Mouse (Mus musculus): ENCODE data around the gene Vangl1. TPM values are rescaled to one million over a fixed set of nuclear protein-coding genes. Genes with fewer than 3 reads are reported as not detected.
"Not testable (repeated sequence)": the region's sequence is repeated elsewhere in the genome, so short reads cannot be mapped to it uniquely, and the experiment has no call there.

The Vangl1 gene
- polyA plus RNA-seq, 1 experiment from 2014 or later: 26.5 TPM

DNA sequence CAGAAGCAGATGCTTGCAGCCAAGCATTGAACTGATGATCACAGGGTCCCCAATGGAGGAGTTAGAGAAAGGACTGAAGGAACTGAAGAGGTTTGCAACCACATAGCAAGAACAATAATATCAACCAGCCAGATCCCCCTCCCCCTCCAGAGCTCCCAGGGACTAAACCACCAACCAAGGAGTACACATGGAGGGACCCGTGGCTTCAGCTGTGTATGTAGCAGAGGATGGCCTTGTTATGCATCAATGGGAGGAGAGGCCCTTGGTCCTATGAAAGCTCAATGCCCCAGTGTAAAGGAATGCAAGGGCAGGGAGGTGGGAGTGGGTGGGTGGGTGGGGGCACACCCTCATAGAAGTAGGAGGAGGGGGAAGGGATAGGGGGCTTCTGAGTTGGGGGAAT lies 40.6 kb downstream of the Vangl1 start:
- 79% methylated on average over 1 of the region's 1 CpGs for WGBS
- Histone ChIP-seq H3K36me3 (peaks cover 65% of the 10 kb centered on the region), H3K27ac (peak overlapping the region; percentile 85; the same call in 1 of the 2 replicates), H3K4me1 (peaks cover 48% of the 10 kb centered on the region)
- not testable (repeated sequence) for H3K9me3 ChIP-seq; H3K4me3 ChIP-seq; H3K27me3 ChIP-seq (ENCODE audit: insufficient read depth, poor library complexity, severe bottlenecking); DNase-seq (ENCODE audit: low spot score)

DNA sequence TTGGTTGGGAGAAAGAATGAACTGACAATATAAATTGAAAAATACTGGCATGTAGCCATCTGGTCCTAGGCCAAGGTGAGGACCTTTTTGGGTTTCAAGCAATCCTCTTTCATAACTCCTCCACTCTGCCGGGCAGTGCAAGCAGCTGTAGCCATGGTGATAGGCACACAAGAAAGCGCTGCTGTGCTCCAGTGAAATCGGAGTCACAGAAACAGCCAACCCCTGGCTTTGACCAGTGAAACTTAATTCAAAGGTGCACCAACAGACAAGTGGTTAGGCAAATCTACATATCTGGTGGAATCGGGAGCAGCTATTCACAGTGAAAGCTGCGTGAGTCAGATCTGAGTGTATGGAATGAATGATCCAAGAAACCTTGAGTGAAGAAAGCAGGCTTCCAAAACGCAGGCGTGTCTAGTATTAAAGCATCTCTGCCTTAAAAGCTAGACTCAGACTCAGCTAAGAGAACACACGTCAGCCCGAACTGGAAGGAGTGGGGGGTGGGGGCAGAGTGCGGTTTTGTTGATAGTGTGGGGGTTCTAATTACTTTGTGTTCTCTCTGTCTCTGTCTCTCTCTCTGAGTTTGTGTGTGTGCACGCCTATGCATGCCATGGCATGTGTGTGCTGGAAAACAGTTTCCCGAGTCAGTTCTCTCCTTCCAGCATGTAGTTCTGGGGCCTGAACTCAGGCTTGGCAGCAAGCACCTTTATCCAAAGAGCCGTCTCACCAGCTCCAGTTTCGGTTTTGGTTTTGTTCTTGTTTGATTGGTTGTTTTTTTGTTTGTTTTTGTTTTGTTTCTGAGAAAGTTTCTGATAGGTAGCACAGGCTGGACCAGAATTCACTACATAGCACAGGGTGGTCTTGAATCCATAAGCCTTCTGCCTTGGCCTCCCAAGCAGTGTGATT lies 44.8 kb downstream of the Vangl1 start:
- Histone ChIP-seq H3K4me1 (peaks cover 11% of the 10 kb centered on the region), H3K27ac (no peak overlapping the region), H3K9me3 (no peaks in the 10 kb centered on the region), H3K36me3 (peaks cover 82% of the 10 kb centered on the region), H3K4me3 (no peak overlapping the region), H3K27me3 (ENCODE audit: insufficient read depth, poor library complexity, severe bottlenecking) (no peaks in the 10 kb centered on the region)
- WGBS: 76% methylated on average over 14 of the region's 14 CpGs
- DNase-seq (ENCODE audit: low spot score): peak; percentile 70

DNA sequence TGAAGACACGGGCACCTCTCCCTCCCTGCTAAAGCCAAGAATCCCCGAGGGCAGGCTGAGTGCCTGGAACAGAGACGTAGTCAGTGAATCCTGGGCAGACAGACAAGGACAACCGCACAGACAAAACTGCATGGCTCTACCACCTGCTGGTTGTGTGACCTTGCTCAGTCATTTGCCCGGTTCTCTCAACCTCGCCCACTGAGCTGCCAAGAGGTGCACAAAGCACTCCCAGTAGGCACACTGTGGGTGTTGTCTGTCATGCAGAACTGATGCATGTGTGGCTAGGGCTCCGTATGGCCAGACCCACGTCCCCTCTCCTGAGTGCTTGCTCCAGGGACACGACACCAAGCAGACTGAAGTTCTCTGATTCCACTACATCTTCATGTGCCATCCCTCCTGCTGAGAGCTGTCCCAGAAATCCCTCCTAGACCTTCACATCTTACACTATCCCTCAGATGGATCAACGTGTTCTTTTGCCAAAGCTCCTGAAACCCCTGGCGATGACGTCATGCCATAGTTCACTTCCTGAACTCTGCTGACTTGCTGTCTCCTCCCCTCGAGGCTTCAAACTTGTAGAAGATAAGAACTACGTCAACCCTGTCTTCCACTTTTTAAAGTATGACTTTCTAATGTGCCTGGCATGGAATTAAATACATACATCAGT lies 45.6 kb downstream of the Vangl1 start:
- peak; percentile 76 for DNase-seq (ENCODE audit: low spot score)
- peaks cover 80% of the 10 kb centered on the region for H3K36me3 ChIP-seq
- peaks cover 10% of the 10 kb centered on the region for H3K4me1 ChIP-seq
- H3K9me3 ChIP-seq: no peaks in the 10 kb centered on the region
- no peaks in the 10 kb centered on the region for H3K27me3 ChIP-seq (ENCODE audit: insufficient read depth, poor library complexity, severe bottlenecking)
- peak overlapping the region; percentile 52; the same call in 1 of the 2 replicates for H3K27ac ChIP-seq
- no peak overlapping the region for H3K4me3 ChIP-seq
- 82% methylated on average over 14 of the region's 14 CpGs for WGBS

DNA sequence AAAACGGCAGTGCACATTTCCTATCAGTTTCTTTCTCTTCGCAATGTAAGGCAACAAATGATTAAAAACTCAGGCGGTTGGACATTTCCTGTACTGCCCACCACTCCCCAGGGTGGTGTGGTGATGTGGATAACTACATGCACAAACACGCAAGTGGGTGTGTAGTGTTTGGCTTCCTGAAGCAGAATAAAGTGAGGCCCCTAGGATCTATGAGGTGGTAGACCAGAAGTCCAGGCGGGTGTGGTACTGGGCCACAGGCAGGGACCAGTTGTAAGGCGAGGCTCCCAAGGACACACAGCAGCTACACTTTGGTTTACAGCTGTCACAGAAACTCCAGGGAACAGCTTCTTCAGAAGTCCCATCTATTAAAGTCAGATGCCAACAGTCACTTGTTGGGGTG lies 46.8 kb downstream of the Vangl1 start:
- no peaks in the 10 kb centered on the region for H3K9me3 ChIP-seq
- peaks cover 68% of the 10 kb centered on the region for H3K36me3 ChIP-seq
- no peak for DNase-seq (ENCODE audit: low spot score)
- no peaks in the 10 kb centered on the region for H3K27me3 ChIP-seq (ENCODE audit: insufficient read depth, poor library complexity, severe bottlenecking)
- no peak overlapping the region for H3K4me3 ChIP-seq
- H3K4me1 ChIP-seq: peaks cover 14% of the 10 kb centered on the region
- 84% methylated on average over 6 of the region's 6 CpGs for WGBS
- H3K27ac ChIP-seq: no peak overlapping the region

DNA sequence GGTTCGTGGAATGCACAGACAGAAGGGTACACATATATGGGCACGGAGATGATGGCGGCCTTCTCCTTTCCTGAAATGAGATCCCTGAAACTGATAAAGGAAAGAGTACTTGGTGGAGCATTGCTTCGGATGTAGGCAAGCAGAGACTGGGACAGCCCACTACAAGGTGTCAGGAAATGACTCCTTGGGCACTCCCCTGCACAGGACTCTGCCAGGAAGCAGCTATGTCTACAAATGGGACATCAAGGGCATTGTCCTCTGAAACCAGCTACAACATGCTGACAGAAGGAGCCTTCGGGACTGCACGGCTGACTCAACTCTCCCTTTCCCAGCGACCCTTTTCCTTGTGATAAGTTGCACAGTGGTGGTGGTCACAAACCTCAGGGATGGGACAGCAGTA lies 47.8 kb downstream of the Vangl1 start:
- Histone ChIP-seq H3K4me1 (peaks cover 19% of the 10 kb centered on the region), H3K4me3 (no peak overlapping the region), H3K27ac (no peak overlapping the region), H3K27me3 (ENCODE audit: insufficient read depth, poor library complexity, severe bottlenecking) (no peaks in the 10 kb centered on the region), H3K9me3 (no peaks in the 10 kb centered on the region), H3K36me3 (peaks cover 60% of the 10 kb centered on the region)
- WGBS: 83% methylated on average over 7 of the region's 7 CpGs
- DNase-seq (ENCODE audit: low spot score): peak; percentile 54

DNA sequence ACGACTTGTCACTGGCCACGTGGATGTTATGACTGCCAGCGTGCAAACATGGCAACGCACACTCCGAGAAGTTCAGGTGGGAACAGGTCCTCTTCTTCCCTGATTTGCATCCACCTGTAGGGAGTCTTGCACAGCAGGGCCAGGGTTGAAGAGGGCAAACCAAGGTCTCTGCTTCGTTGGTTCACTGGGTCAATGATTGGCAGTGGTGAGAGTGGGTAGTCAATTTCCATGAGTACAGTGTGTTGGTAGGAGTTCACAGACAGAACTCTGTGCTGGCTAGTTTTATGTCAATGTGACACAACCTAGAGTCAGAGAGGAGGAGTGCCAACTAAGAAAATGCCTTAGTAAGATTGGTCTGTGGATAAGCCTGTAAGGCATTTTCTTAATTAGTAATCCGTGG lies 50.4 kb downstream of the Vangl1 start:
- 88% methylated on average over 7 of the region's 7 CpGs for WGBS
- H3K36me3 ChIP-seq: peaks cover 37% of the 10 kb centered on the region
- no peak for DNase-seq (ENCODE audit: low spot score)
- H3K9me3 ChIP-seq: no peaks in the 10 kb centered on the region
- H3K4me3 ChIP-seq: no peak overlapping the region
- H3K27ac ChIP-seq: no peak overlapping the region
- peaks cover 23% of the 10 kb centered on the region for H3K4me1 ChIP-seq
- H3K27me3 ChIP-seq (ENCODE audit: insufficient read depth, poor library complexity, severe bottlenecking): no peaks in the 10 kb centered on the region

DNA sequence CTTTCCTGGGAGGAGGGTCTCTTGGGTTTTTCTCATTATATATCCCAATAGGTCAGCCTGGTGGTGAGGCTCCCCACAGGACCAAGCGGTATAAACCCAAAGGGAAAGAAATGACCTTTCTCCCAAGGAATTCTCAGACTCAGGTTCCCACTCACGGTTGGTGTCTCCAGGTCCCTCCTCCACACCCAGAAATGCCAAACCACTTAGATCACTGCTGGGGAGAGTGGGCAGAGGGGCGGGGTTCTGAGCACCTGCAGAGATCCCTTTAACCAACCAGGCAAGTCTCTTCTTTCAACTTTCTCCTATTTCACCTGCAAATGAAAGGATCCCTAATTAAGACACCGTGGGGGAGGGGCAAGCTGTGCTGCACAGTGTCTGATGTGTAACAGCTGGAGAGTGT lies 51.6 kb downstream of the Vangl1 start:
- no peaks in the 10 kb centered on the region for H3K27me3 ChIP-seq (ENCODE audit: insufficient read depth, poor library complexity, severe bottlenecking)
- H3K9me3 ChIP-seq: no peaks in the 10 kb centered on the region
- no peak for DNase-seq (ENCODE audit: low spot score)
- H3K4me1 ChIP-seq: peaks cover 31% of the 10 kb centered on the region
- H3K27ac ChIP-seq: peak overlapping the region; percentile 72
- H3K4me3 ChIP-seq: no peak overlapping the region
- peaks cover 26% of the 10 kb centered on the region for H3K36me3 ChIP-seq
- 23% methylated on average over 4 of the region's 4 CpGs for whole genome bisulfite sequencing

DNA sequence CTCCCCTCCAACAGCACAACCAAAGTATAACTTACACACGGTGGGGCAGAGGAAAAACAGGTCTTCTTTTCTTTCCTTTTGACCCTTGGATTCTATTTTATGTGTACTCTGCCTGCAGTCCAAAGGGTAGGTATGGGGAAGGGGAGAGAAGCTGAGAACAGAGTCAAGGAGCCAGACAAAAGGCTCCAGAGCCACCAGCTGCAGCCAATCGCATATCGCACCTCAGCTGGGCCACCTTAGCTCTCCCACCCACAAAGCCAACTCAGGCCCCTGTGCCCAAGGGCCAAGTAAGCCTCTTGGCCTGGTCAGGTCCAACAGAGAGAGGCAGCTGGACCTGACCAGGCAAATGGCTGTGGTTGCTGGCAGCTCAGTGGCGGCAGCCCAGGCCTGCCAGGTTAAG lies 52.0 kb downstream of the Vangl1 start:
- no peaks in the 10 kb centered on the region for H3K9me3 ChIP-seq
- WGBS: 42% methylated on average over 4 of the region's 4 CpGs
- peaks cover 35% of the 10 kb centered on the region for H3K4me1 ChIP-seq
- peak overlapping the region; percentile 72 for H3K27ac ChIP-seq
- no peak overlapping the region for H3K4me3 ChIP-seq
- H3K36me3 ChIP-seq: peaks cover 22% of the 10 kb centered on the region
- DNase-seq (ENCODE audit: low spot score): no peak
- H3K27me3 ChIP-seq (ENCODE audit: insufficient read depth, poor library complexity, severe bottlenecking): no peaks in the 10 kb centered on the region

DNA sequence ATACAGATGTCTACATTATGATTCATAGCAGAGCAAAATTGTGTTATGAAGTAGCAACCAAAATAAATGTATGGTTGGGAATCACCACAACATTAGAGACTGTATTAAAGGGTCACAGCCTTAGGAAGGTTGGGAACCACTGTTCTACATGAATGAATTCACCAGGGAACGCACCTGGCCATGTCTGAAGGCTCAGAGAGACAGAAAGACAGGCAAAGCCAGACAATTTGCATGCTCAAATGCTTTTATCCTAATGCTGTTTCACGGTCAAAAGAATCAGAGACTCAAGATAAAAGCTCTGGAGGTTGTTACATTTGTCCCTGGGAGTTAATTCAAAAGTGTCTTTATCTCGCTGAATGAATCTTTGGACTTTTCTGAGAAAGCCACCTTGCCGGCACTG lies 52.6 kb downstream of the Vangl1 start:
- no peak overlapping the region for H3K27ac ChIP-seq
- DNase-seq (ENCODE audit: low spot score): no peak
- H3K4me3 ChIP-seq: no peak overlapping the region
- 67% methylated on average over 4 of the region's 4 CpGs for WGBS
- H3K4me1 ChIP-seq: peaks cover 41% of the 10 kb centered on the region
- H3K36me3 ChIP-seq: peaks cover 16% of the 10 kb centered on the region
- no peaks in the 10 kb centered on the region for H3K9me3 ChIP-seq
- no peaks in the 10 kb centered on the region for H3K27me3 ChIP-seq (ENCODE audit: insufficient read depth, poor library complexity, severe bottlenecking)

DNA sequence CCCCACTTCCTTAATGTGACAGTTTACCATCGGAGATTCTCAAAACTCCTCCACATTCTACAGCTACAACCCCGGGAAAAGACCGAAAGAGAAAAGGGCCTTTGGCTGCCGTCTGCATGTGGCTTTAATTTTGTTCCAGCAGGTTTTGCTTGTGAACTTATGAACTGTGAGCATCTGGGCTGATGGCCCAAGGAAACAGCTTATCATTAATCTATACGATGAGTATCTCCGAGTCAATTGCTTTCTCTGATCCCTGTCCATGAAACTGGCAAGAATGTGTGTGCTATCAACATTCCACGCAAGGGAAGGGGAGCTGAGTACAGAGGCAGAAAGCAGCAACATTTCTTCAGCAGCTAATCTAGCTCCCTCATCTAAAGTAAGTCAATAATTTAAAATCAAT lies 54.6 kb downstream of the Vangl1 start:
- no peak for DNase-seq (ENCODE audit: low spot score)
- WGBS: 39% methylated on average over 7 of the region's 7 CpGs
- Histone ChIP-seq H3K27me3 (ENCODE audit: insufficient read depth, poor library complexity, severe bottlenecking) (no peaks in the 10 kb centered on the region), H3K27ac (no peak overlapping the region; the same call in 1 of the 2 replicates), H3K36me3 (peaks cover 7% of the 10 kb centered on the region; the same call in 1 of the 2 replicates), H3K4me1 (peaks cover 54% of the 10 kb centered on the region), H3K4me3 (no peak overlapping the region), H3K9me3 (no peaks in the 10 kb centered on the region)

DNA sequence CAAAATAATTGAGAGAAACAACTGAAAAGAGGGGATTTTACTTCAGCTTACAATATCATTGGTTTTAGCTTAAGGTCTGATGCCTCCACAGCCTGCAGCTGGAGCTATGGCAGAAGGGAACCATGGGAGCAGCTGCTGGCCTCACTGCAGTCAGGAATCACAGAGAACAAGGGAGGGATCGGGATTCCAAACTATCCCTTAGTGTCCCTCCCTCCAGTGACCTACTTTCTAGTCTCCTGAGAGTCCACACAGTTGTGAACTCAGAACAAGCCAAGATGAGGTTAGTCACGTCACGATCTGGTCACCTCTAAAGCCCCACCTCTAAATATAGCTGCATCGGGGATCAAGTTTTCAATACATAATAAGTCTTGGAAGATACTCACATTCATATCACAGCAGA lies 57.3 kb downstream of the Vangl1 start:
- Histone ChIP-seq H3K27me3 (ENCODE audit: insufficient read depth, poor library complexity, severe bottlenecking) (no peaks in the 10 kb centered on the region), H3K4me3 (no peak overlapping the region), H3K9me3 (no peaks in the 10 kb centered on the region), H3K4me1 (peaks cover 59% of the 10 kb centered on the region), H3K27ac (peak overlapping the region; percentile 24; the same call in 1 of the 2 replicates), H3K36me3 (no peaks in the 10 kb centered on the region)
- WGBS: 75% methylated on average over 4 of the region's 4 CpGs
- DNase-seq (ENCODE audit: low spot score): no peak

DNA sequence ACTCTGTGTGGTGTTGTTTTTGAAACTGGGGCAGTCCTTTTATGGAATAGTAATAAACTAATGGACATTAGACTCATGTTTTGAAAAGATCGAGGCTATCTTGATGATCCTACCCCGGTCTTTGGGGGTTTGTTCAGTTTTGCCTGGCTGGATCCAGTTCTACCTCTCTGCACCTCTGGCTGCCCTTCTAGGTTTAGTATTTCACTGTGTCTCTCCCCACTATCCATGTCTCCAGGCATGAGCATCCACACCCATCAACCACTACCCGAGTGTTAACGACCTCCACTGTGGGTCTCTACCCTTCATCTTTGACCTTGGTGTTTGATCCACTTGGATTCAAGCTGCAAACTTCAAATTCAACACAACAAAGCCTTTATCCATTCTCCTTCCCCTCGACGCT lies 58.1 kb downstream of the Vangl1 start:
- WGBS: 81% methylated on average over 6 of the region's 6 CpGs

More for the DNA sequence above, 58.1 kb downstream of the Vangl1 start:
- Histone ChIP-seq H3K4me1 (peaks cover 58% of the 10 kb centered on the region), H3K27ac (0 out of 2 replicates have a peak overlapping the region, but pooled peaks have one; percentile 24), H3K27me3 (ENCODE audit: insufficient read depth, poor library complexity, severe bottlenecking) (no peaks in the 10 kb centered on the region), H3K9me3 (no peaks in the 10 kb centered on the region), H3K4me3 (no peak overlapping the region), H3K36me3 (no peaks in the 10 kb centered on the region)
- no peak for DNase-seq (ENCODE audit: low spot score)

Data from heart, embryonic 10.5 days (tissue).